Mouse (Mus musculus) midbrain, embryonic 14.5 days (tissue): ENCODE measurements at regions not wholly inside any gene's neighbourhood (a gene's known extent, or its start where the extent isn't known, plus 50 kb on each side); places are given as distances from the start of the nearest gene placed in this dataset.
A peak's percentile ranks its signal among the peaks of the same experiment; 100 is the strongest.

Experiments used
- ATAC-seq: fragments of 200-750 bp; cut with Nextera tagmentation; 2 replicates; pipeline ENCODE4 v1.8.0; 2017; ENCODE audit warnings: moderate number of reproducible peaks, moderate library complexity; ENCODE audit not compliant: low FRiP score, low TSS enrichment
- DNase-seq: peaks from one replicate; pipeline ENCODE4 v3.0.0-alpha.2; 2015
- H3K27ac ChIP-seq: fragments of 300-500 bp; sonication (generic); replicated peaks from 2 replicates; pipeline ENCODE4 v1.5.1; 2014; ENCODE audit warnings: mild to moderate bottlenecking, low read depth, low read length, moderate library complexity
- H3K27me3 ChIP-seq: fragments of 300-500 bp; sonication (generic); 2 replicates; pipeline ENCODE4 v1.6.1; 2014; ENCODE audit warnings: low read length, control low read depth, mixed read lengths; ENCODE audit not compliant: control insufficient read depth, insufficient read depth
- H3K36me3 ChIP-seq: fragments of 300-500 bp; sonication (generic); 2 replicates; pipeline ENCODE4 v1.6.1; 2014; ENCODE audit warnings: low read length, control low read depth; ENCODE audit not compliant: control insufficient read depth, insufficient read depth
- H3K4me1 ChIP-seq: fragments of 300-500 bp; sonication (generic); 2 replicates; pipeline ENCODE4 v1.6.1; 2014; ENCODE audit warnings: mild to moderate bottlenecking, antibody characterized with exemption, low read length, control low read depth; ENCODE audit not compliant: control insufficient read depth, insufficient read depth
- H3K4me2 ChIP-seq: fragments of 300-500 bp; sonication (generic); 2 replicates; pipeline ENCODE4 v1.6.1; 2014; ENCODE audit warnings: mild to moderate bottlenecking, low read length, moderate library complexity
- H3K4me3 ChIP-seq: fragments of 300-500 bp; sonication (generic); replicated peaks from 2 replicates; pipeline ENCODE4 v1.5.1; 2014; ENCODE audit warnings: low read depth, low read length
- H3K9ac ChIP-seq: fragments of 300-500 bp; sonication (generic); replicated peaks from 2 replicates; pipeline ENCODE4 v1.6.1; 2014; ENCODE audit warnings: mild to moderate bottlenecking, low read length, moderate library complexity
- H3K9me3 ChIP-seq: fragments of 300-500 bp; sonication (generic); 2 replicates; pipeline ENCODE4 v1.6.1; 2016; ENCODE audit warnings: low read length, control low read depth, mixed read lengths; ENCODE audit not compliant: control insufficient read depth
- WGBS: fragments of 180-500 bp; shearing (Covaris S2); extraction: QIAGEN DNeasy Blood & Tissue Kit; methylation state at CpG from one replicate; pipeline ENCODE4 v1.1.7; 2014; 5-methylcytosine and 5-hydroxymethylcytosine counted together

DNA sequence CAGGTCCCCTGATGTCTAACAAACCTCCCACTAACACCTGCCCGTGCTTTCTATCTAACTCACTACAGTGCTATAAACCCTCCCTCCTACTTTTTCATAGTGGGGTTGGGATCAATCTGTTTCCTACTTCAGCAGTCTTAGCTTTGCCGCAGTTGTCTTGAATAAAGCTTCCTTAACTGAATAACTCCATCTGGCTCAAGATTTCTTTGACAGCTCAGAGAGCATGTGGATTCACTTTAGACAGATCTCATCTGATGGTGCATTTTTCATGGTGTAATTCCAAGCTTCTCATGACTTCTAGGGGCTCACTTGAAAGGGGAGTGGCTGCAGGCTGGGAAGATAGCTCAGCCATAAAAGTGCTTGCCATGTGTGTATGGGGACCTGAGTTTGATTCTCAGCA lies 313.2 kb upstream of the Dpyd start:
- no peak overlapping the region for H3K4me3 ChIP-seq
- WGBS, result 93% methylated on average over 2 of the region's 2 CpGs
- DNase-seq, result no peak

DNA sequence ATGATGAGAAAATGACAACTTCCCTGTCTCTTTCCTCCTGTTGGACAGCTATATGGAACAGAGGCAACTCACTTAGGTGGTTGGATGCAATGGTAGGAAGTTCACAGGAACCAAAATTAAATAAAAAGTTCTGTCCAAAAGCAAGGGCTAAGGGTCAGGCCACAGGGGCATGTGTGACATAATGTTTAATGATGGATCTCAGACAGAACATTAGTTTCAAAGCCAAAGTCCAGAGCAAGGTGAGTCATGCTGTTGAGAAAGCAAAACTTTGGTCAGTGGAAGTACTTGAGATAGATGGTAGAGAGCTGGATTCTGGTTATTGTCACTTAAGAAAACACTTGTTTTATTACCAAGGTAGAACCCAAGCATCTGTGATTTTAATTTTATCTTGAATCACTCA lies 286.0 kb upstream of the Dpyd start:
- Histone ChIP-seq H3K4me3 (no peak overlapping the region), H3K4me1 (no peaks in the 10 kb centered on the region), H3K9me3 (no peaks in the 10 kb centered on the region)

More for the DNA sequence above, 313.2 kb upstream of the Dpyd start:
- H3K27ac ChIP-seq, result no peak overlapping the region
- H3K27me3 ChIP-seq, result no peaks in the 10 kb centered on the region
- no peaks in the 10 kb centered on the region for H3K36me3 ChIP-seq
- H3K4me2 ChIP-seq, result no peak overlapping the region
- ATAC-seq, result no peak
- no peaks in the 10 kb centered on the region for H3K9me3 ChIP-seq
- H3K4me1 ChIP-seq, result no peaks in the 10 kb centered on the region
- no peak overlapping the region for H3K9ac ChIP-seq

DNA sequence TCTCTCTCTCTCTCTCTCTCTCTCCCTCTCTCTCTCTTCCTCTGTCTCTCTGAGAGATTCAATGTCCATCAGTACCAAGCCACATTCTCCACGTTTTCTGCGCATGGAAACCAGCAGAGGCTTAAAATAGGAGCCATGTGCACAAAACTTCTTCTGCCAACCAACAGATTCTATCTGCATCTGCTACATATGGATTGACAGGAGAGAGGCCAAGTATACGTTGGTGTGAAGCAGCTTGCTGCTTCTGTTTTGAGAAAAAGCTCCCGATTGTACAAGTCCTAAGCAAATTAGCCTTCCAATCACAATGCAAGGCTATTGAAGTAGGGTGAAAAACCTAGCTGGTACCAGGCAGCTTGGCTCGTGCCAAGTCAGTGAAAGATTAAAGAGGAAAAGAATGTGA lies 283.7 kb upstream of the Dpyd start:
- no peak overlapping the region for H3K9ac ChIP-seq
- H3K4me1 ChIP-seq, result no peaks in the 10 kb centered on the region
- no peaks in the 10 kb centered on the region for H3K36me3 ChIP-seq
- DNase-seq (no peak), ATAC-seq (no peak)
- H3K9me3 ChIP-seq, result no peaks in the 10 kb centered on the region
- H3K27ac ChIP-seq, result no peak overlapping the region
- 77% methylated on average over 5 of the region's 5 CpGs for WGBS
- H3K4me3 ChIP-seq, result no peak overlapping the region
- no peak overlapping the region for H3K4me2 ChIP-seq
- no peaks in the 10 kb centered on the region for H3K27me3 ChIP-seq

More for the DNA sequence above, 286.0 kb upstream of the Dpyd start:
- no peaks in the 10 kb centered on the region for H3K27me3 ChIP-seq
- no peak overlapping the region for H3K9ac ChIP-seq
- H3K36me3 ChIP-seq, result no peaks in the 10 kb centered on the region
- H3K27ac ChIP-seq, result no peak overlapping the region
- ATAC-seq (no peak), DNase-seq (no peak)
- H3K4me2 ChIP-seq, result no peak overlapping the region

DNA sequence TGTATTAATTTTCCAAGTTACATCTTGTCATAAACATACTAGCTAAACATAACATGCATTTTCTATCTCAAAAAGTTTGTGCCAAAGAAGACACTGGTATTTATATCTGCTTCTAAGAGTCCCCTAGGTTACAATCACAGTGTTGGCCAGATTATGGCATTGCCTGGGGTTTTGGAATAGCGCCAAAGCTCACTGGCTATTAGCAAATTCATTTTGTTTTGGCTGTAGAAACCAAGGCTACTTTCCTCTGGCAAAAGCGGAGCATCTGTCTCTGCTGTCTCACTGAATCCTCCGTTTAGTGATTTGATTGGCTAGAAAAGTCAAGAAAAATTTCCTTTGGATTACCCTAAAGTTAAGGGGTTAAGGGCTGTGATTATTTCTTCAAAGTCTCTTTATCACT lies 275.0 kb upstream of the Dpyd start:
- no peak overlapping the region for H3K4me2 ChIP-seq
- no peak for ATAC-seq
- H3K27ac ChIP-seq, result no peak overlapping the region
- no peaks in the 10 kb centered on the region for H3K9me3 ChIP-seq
- H3K4me3 ChIP-seq, result no peak overlapping the region
- DNase-seq, result peak; percentile 72
- no peaks in the 10 kb centered on the region for H3K27me3 ChIP-seq
- H3K9ac ChIP-seq, result no peak overlapping the region
- WGBS, result 65% methylated on average over 3 of the region's 3 CpGs
- no peaks in the 10 kb centered on the region for H3K4me1 ChIP-seq
- H3K36me3 ChIP-seq, result no peaks in the 10 kb centered on the region

DNA sequence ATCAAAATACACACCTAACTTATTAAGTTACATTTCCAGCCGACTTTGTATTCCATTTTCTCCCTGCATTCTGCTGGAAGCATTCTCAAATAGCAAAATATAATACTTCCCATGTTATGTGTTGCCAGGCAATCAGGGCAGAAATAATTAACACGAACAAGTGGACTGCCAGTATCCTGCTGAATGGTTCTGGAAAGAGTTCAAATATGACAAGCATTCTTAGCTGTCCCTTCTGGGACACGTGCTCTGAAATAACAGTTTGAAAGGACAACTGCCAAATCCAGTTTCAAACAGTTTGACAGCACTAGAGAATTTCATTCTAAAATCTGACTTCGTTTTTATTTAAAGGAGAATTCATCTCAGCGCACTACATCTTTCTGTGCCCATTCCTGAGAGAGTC lies 236.8 kb upstream of the Dpyd start:
- Histone ChIP-seq H3K4me2 (no peak overlapping the region), H3K27ac (no peak overlapping the region), H3K27me3 (no peaks in the 10 kb centered on the region), H3K9ac (no peak overlapping the region), H3K4me3 (no peak overlapping the region), H3K4me1 (no peaks in the 10 kb centered on the region), H3K36me3 (no peaks in the 10 kb centered on the region), H3K9me3 (no peaks in the 10 kb centered on the region)
- ATAC-seq, result no peak
- WGBS, result 72% methylated on average over 5 of the region's 5 CpGs
- peak; percentile 26 for DNase-seq

DNA sequence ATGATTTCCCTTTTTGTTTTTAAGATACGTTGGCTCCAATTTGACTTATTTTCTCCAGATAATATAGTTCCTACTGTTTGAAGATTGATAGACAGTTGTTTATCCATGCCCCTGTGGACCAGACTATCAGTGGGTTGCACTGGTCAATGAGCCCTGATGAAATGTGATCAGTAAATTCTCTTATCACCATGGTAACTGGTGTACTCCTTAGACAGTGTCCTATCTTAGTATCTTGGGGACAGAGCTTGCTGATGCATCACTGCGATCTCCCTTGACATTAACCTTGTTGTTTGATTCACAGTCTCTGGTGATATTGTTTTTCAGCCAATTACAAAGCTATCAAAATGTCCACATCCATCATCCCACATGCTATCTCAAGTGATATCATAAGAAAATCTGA lies 233.7 kb upstream of the Dpyd start:
- Histone ChIP-seq H3K4me1 (no peaks in the 10 kb centered on the region), H3K27me3 (no peaks in the 10 kb centered on the region), H3K9me3 (no peaks in the 10 kb centered on the region), H3K36me3 (no peaks in the 10 kb centered on the region), H3K4me3 (no peak overlapping the region), H3K4me2 (no peak overlapping the region), H3K9ac (no peak overlapping the region), H3K27ac (no peak overlapping the region)
- ATAC-seq (no peak), DNase-seq (no peak)
- 88% methylated on average over 2 of the region's 2 CpGs for WGBS

DNA sequence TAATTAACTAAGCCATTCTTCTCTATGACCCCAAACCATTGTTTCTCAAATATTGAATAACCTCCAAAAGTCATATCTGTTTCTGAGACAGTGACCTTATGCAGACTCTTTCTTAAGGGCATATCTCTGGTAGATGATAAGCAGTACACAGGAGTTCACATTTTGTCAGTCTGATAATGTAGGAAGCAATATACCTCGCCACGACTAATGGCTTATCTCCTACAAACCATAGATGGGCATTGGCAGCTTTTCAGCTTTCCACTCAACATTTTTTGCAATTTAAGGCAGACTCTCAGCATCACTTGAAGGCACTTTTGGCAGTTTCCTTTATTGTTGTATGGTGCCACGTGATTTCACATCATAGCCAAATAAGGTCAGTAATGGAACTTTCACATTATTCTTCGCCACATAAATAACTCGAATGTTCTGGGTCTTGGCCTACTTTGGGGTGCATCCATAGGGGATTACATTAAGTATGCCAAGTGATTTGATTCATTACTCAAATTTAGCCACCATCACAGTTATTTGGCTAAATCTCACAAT lies 232.7 kb upstream of the Dpyd start:
- Histone ChIP-seq H3K36me3 (no peaks in the 10 kb centered on the region), H3K9ac (no peak overlapping the region), H3K4me1 (no peaks in the 10 kb centered on the region), H3K27ac (no peak overlapping the region), H3K4me3 (no peak overlapping the region), H3K27me3 (no peaks in the 10 kb centered on the region), H3K9me3 (no peaks in the 10 kb centered on the region), H3K4me2 (no peak overlapping the region)
- ATAC-seq, result no peak
- WGBS, result 85% methylated on average over 5 of the region's 5 CpGs
- no peak for DNase-seq

DNA sequence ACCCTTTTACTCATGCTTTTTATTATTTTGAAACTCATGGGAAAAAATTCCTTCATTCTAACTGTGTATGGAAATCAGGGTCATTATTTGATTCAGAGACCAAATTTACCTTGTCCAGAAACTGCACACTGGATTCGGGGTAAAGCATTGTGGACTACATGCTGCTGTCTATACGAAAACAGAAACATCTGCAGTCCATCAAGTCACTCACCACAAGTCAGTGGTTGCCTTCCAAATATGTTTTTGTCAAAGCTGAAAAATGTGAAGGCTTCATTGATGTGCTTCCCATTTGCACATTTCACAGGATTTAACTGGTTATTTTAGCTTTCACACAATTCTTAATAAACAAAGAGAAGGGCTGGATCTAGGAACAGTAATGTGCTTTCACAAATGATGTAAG lies 230.4 kb upstream of the Dpyd start:
- Histone ChIP-seq H3K36me3 (no peaks in the 10 kb centered on the region), H3K4me1 (no peaks in the 10 kb centered on the region), H3K4me3 (no peak overlapping the region), H3K27ac (no peak overlapping the region), H3K9me3 (no peaks in the 10 kb centered on the region), H3K9ac (no peak overlapping the region), H3K4me2 (no peak overlapping the region), H3K27me3 (no peaks in the 10 kb centered on the region)
- no peak for ATAC-seq
- WGBS, result 73% methylated on average over 2 of the region's 2 CpGs
- no peak for DNase-seq

DNA sequence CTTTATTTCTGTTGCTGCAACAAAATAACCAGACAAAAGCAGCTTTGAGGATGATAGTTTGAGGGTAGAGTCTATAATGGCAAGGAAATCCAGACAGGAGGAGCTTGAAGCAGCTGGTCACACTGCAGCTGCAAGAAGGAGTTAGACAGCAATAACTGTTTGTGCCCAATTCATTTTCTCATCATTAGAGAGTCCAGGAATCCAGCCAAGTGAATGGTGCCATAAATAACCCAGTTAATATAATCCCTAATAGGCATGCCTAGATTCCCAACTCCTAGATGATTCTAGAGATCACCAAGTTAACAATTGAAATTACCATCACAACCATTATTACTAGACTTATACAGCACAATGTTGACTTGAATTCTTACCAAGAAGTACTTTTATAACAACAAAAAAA lies 223.2 kb upstream of the Dpyd start:
- Histone ChIP-seq H3K9me3 (no peaks in the 10 kb centered on the region), H3K4me1 (no peaks in the 10 kb centered on the region), H3K4me2 (no peak overlapping the region), H3K36me3 (no peaks in the 10 kb centered on the region), H3K27me3 (no peaks in the 10 kb centered on the region), H3K9ac (no peak overlapping the region), H3K27ac (no peak overlapping the region), H3K4me3 (no peak overlapping the region)
- DNase-seq (no peak), ATAC-seq (no peak)
